25 mouse cellular contexts compared by ENCODE assay signal in genomic region chr1:152253486-152253885, GRCm38 (mm10).
"Had no signal": no experiment of that assay in that cellular context is flagged by ENCODE, and none has a peak within 500 bp of the region (broad histone marks: within the 10 kb centered on the region; RNA-seq: fewer than 3 reads in every experiment).

No protein-coding gene starts in this region.

- H3K4me1 ChIP-seq: heart, embryonic 13.5 days; heart, embryonic 15.5 days; limb, embryonic 10.5 days; limb, embryonic 12.5 days; liver, embryonic 13.5 days; liver, embryonic 15.5 days had no signal

- H3K36me3 ChIP-seq: heart, embryonic 13.5 days; heart, embryonic 15.5 days; hindbrain, embryonic 12.5 days; limb, embryonic 10.5 days; limb, embryonic 12.5 days; liver, embryonic 13.5 days; liver, embryonic 15.5 days had no signal

- DNase-seq: gastrocnemius, postnatal 14 days; gastrocnemius, postnatal 36 days; heart, adult 18-20 months; heart, postnatal 14 days; heart, postnatal 36 days; kidney, adult 18-20 months; kidney, adult 8-10 months; kidney, postnatal 10 days; kidney, postnatal 25 days; kidney, postnatal 4 days; liver; liver, embryonic 13.5 days had no signal

- H3K4me3 ChIP-seq: heart, embryonic 13.5 days; heart, embryonic 15.5 days; hindbrain, embryonic 12.5 days; layer of hippocampus, adult 2 months; left cerebral cortex, adult 2 months; limb, embryonic 10.5 days; limb, embryonic 12.5 days; liver, embryonic 13.5 days; liver, embryonic 15.5 days had no signal

- H3K27ac ChIP-seq: heart, embryonic 13.5 days; heart, embryonic 15.5 days; hindbrain, embryonic 14.5 days; layer of hippocampus, adult 2 months; left cerebral cortex, adult 2 months; limb, embryonic 10.5 days; limb, embryonic 12.5 days; liver, embryonic 13.5 days; liver, embryonic 15.5 days had no signal

- H3K9me3 ChIP-seq: heart, embryonic 13.5 days; heart, embryonic 15.5 days; hindbrain, embryonic 12.5 days; limb, embryonic 10.5 days; liver, embryonic 13.5 days; liver, embryonic 15.5 days had no signal

- H3K27me3 ChIP-seq: heart, embryonic 13.5 days; heart, embryonic 15.5 days; hindbrain, embryonic 12.5 days; limb, embryonic 12.5 days; liver, embryonic 13.5 days; liver, embryonic 15.5 days had no signal

- H3K4me2 ChIP-seq: heart, embryonic 11.5 days; heart, embryonic 13.5 days; heart, embryonic 15.5 days; hindbrain, embryonic 12.5 days; hindbrain, embryonic 14.5 days; limb, embryonic 12.5 days; liver, embryonic 11.5 days; liver, embryonic 13.5 days; liver, embryonic 15.5 days had no signal

- ATAC-seq: hindbrain, embryonic 16.5 days; intestine, postnatal 0 days had no signal

- H3K9ac ChIP-seq: heart, embryonic 13.5 days; heart, embryonic 15.5 days; hindbrain, embryonic 12.5 days; hindbrain, embryonic 14.5 days; limb, embryonic 12.5 days; liver, embryonic 13.5 days; liver, embryonic 15.5 days had no signal
